Mouse (Mus musculus) midbrain, embryonic 11.5 days (tissue): ENCODE measurements around the gene L3mbtl1. TPM values are rescaled to one million over a fixed set of nuclear protein-coding genes. Genes with fewer than 3 reads are reported as not detected.
A peak's percentile ranks its signal among the peaks of the same experiment; 100 is the strongest.

Source experiments
- ATAC-seq: fragments of 200-750 bp; cut with Nextera tagmentation; 2 replicates; pipeline ENCODE4 v1.8.0; 2017; ENCODE audit warnings: moderate TSS enrichment, moderate library complexity; ENCODE audit not compliant: low FRiP score
- DNase-seq: peaks from one replicate; pipeline ENCODE4 v3.0.0; 2015; ENCODE audit warnings: low spot score; ENCODE audit errors: missing footprints
- H3K27ac ChIP-seq: fragments of 300-500 bp; sonication (generic); 2 replicates; pipeline ENCODE4 v1.5.1; 2014; ENCODE audit warnings: low read depth, low read length
- H3K27me3 ChIP-seq: fragments of 300-500 bp; sonication (generic); 2 replicates; pipeline ENCODE4 v1.6.1; 2014; ENCODE audit warnings: mild to moderate bottlenecking, low read length, moderate library complexity, mixed read lengths; ENCODE audit not compliant: control insufficient read depth, insufficient read depth
- H3K36me3 ChIP-seq: fragments of 300-500 bp; sonication (generic); 2 replicates; pipeline ENCODE4 v1.6.1; 2014; ENCODE audit warnings: mild to moderate bottlenecking, low read length, moderate library complexity, mixed read lengths; ENCODE audit not compliant: control insufficient read depth, insufficient read depth
- H3K4me1 ChIP-seq: fragments of 300-500 bp; sonication (generic); 2 replicates; pipeline ENCODE4 v1.6.1; 2014; ENCODE audit warnings: low read length; ENCODE audit not compliant: control insufficient read depth, insufficient read depth
- H3K4me2 ChIP-seq: fragments of 300-500 bp; sonication (generic); 2 replicates; pipeline ENCODE4 v1.6.1; 2014; ENCODE audit warnings: mild to moderate bottlenecking, moderate library complexity
- H3K4me3 ChIP-seq: fragments of 300-500 bp; sonication (generic); 2 replicates; pipeline ENCODE4 v1.5.1; 2014; ENCODE audit warnings: low read depth, low read length
- H3K9ac ChIP-seq: fragments of 300-500 bp; sonication (generic); 2 replicates; pipeline ENCODE4 v1.6.1; 2014; ENCODE audit warnings: low read length
- H3K9me3 ChIP-seq: fragments of 300-500 bp; sonication (generic); 2 replicates; pipeline ENCODE4 v1.6.1; 2016; ENCODE audit warnings: low read length; ENCODE audit not compliant: control insufficient read depth
- WGBS: fragments of 180-500 bp; shearing (Covaris S2); extraction: QIAGEN DNeasy Blood & Tissue Kit; methylation state at CpG from one replicate; pipeline ENCODE4 v1.1.7; 2014; 5-methylcytosine and 5-hydroxymethylcytosine counted together
- polyA plus RNA-seq: library from polyadenylated mRNA; unstranded; fragments of >200 nt; fragmentation: Nextera tagmentation; extraction: Ambion mirVana; gene quantifications from 2 replicates; pipeline ENCODE4 v1.2.1, GENCODE M21; 2014

Gene L3mbtl1
- polyA plus RNA-seq, 1 experiment from 2014 or later: not detected

DNA sequence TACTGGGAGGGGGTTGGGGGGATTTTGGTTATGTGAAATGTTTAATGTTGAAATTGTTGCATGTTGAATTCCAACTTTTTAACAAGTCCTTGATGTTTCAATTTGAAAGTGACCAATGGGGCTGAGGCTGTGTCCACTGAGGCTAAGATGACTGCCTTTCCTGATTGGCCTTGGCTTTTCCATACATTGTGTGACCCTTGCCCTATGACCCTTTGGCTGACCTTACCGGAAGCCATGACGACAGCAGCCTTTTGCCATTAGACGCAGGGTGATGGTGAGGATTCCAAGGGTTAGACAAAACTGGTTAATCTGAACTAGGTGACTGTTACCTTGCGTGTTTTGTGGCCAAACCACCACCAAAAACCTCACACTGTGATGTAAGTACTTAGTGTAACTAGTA lies 10.6 kb upstream of the L3mbtl1 start:
- H3K4me1 ChIP-seq: peaks cover 9% of the 10 kb centered on the region
- no peaks in the 10 kb centered on the region for H3K9me3 ChIP-seq
- DNase-seq (no peak), ATAC-seq (no peak)
- peak overlapping the region; percentile 100 for H3K4me3 ChIP-seq
- peak overlapping the region; percentile 100 for H3K9ac ChIP-seq
- 50% methylated on average over 4 of the region's 4 CpGs for whole genome bisulfite sequencing
- peaks cover 3% of the 10 kb centered on the region; the same call in 1 of the 2 replicates for H3K27me3 ChIP-seq
- no peak overlapping the region for H3K27ac ChIP-seq
- peak overlapping the region; percentile 71 for H3K4me2 ChIP-seq
- peaks cover 18% of the 10 kb centered on the region for H3K36me3 ChIP-seq

- peaks cover 25% of the 10 kb centered on the region for H3K36me3 ChIP-seq
- ATAC-seq: no peak
Measured at GRCm38 (mm10) chr2:162934421-162934820, 8.9 kb upstream of the L3mbtl1 start.

DNA sequence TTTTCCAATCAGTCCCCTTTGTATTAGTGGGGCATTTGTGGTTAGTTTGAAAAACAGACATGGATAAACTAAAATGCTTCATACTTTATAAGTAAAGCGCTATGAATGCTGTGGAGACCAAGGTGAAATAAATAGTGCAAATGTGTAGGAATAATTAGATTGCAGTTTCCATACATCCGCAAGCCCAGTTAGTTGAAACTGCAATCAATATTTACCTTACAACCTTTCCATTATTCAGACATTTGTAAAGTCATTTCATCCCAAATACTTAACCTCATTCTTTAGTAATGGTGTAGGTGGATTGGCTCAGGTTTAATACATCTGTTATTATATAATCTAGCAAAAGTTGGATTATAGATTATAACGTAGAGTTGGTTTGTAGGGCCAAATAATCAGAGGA lies 7.6 kb upstream of the L3mbtl1 start:
- H3K36me3 ChIP-seq: peaks cover 28% of the 10 kb centered on the region
- H3K4me2 ChIP-seq: no peak overlapping the region
- peaks cover 9% of the 10 kb centered on the region for H3K4me1 ChIP-seq
- ATAC-seq: no peak
- no peaks in the 10 kb centered on the region for H3K9me3 ChIP-seq
- no peak overlapping the region for H3K27ac ChIP-seq
- H3K9ac ChIP-seq: no peak overlapping the region
- no peak overlapping the region for H3K4me3 ChIP-seq
- no peak for DNase-seq
- no peaks in the 10 kb centered on the region for H3K27me3 ChIP-seq
- WGBS: 96% methylated on average over 3 of the region's 3 CpGs

More at GRCm38 (mm10) chr2:162934421-162934820, 8.9 kb upstream of the L3mbtl1 start:
- Histone ChIP-seq H3K4me1 (peaks cover 9% of the 10 kb centered on the region), H3K9me3 (no peaks in the 10 kb centered on the region), H3K9ac (no peak overlapping the region), H3K4me3 (no peak overlapping the region), H3K4me2 (no peak overlapping the region), H3K27me3 (no peaks in the 10 kb centered on the region), H3K27ac (no peak overlapping the region)
- 94% methylated on average over 19 of the region's 19 CpGs for WGBS
- no peak for DNase-seq

DNA sequence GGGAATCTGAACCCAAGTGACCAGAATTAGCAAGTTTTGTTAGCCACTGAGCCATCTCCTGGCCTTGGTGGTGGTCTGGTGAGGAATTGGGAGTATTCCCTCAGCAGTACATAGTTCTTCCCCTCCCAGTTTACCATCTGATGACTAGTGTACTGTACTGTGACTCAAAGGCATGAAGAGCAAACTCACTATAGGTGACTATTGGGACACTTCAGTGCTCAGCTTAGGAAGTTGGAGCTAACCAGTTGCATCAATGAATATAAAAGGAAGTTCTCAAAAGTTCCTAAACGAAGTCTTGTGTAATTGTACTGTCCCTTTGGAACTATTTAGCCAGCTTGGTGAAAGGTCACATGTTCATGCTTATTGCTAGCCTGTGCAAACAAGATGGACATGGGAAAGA lies 3.7 kb upstream of the L3mbtl1 start:
- WGBS: 93% methylated on average over 1 of the region's 1 CpGs
- Histone ChIP-seq H3K9me3 (no peaks in the 10 kb centered on the region), H3K4me1 (peaks cover 8% of the 10 kb centered on the region), H3K9ac (no peak overlapping the region), H3K27ac (no peak overlapping the region), H3K4me2 (no peak overlapping the region), H3K27me3 (peaks cover 8% of the 10 kb centered on the region; the same call in 1 of the 2 replicates), H3K36me3 (peaks cover 16% of the 10 kb centered on the region), H3K4me3 (no peak overlapping the region)
- DNase-seq (no peak), ATAC-seq (no peak)

DNA sequence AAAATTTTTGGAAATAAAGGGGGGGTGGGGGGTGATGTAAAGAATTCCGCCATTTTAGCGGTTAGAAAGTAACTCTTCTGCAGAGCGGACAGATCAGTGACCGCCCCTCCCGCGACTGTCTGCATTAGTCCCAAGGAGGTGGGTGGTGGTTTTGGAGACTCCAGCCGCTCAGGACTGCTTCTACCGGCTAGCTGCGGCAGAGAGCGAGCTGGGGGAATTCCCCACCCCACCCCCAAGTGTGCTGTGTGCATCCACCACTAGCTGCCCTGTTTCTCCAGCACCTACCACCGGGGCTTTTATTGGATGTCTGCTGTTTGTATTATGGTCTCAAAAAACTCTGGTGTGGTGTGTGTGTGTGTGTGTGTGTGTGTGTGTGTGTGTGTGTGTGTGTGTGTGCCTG lies 659 bp downstream of the L3mbtl1 start:
- ATAC-seq: no peak
- peak overlapping the region; percentile 47; the same call in 1 of the 2 replicates for H3K4me3 ChIP-seq

DNA sequence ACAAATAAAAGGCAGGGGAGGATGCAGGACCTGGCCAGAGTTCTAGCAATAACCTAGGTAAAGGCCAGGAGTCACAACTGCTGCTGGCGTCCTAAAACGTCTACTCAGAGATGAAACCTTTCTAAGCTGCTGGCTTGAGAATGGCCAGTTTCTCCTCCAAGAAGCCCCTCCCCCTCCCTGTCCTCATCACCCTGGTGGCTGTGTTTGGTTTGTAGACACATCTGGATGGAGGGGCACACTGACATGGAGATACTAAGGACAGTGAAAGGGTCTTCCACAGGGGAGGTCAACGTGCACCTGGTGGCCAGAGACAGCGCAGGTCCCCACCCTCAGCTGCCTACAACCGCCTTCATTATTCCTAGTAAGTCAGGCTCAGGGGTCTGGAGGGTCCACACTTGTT lies 3.7 kb downstream of the L3mbtl1 start:
- no peak for DNase-seq
- 89% methylated on average over 5 of the region's 5 CpGs for WGBS
- Histone ChIP-seq H3K4me2 (no peak overlapping the region), H3K9me3 (no peaks in the 10 kb centered on the region), H3K36me3 (no peaks in the 10 kb centered on the region), H3K9ac (no peak overlapping the region), H3K4me1 (peaks cover 11% of the 10 kb centered on the region), H3K27me3 (peaks cover 8% of the 10 kb centered on the region; the same call in 1 of the 2 replicates), H3K4me3 (no peak overlapping the region), H3K27ac (no peak overlapping the region)
- ATAC-seq: no peak

More for the DNA sequence above, 659 bp downstream of the L3mbtl1 start:
- DNase-seq: peak; percentile 85
- 10% methylated on average over 11 of the region's 11 CpGs for WGBS
- H3K4me1 ChIP-seq: peaks cover 11% of the 10 kb centered on the region
- peak overlapping the region; percentile 97 for H3K4me2 ChIP-seq
- H3K9ac ChIP-seq: no peak overlapping the region
- H3K27ac ChIP-seq: no peak overlapping the region
- no peaks in the 10 kb centered on the region for H3K9me3 ChIP-seq
- H3K27me3 ChIP-seq: peaks cover 10% of the 10 kb centered on the region; the same call in 1 of the 2 replicates
- H3K36me3 ChIP-seq: peaks cover 6% of the 10 kb centered on the region; the same call in 1 of the 2 replicates

- no peak for ATAC-seq
- H3K4me2 ChIP-seq: peak overlapping the region; percentile 8
- 0 out of 2 replicates have a peak overlapping the region, but pooled peaks have one; percentile 9 for H3K4me3 ChIP-seq
- H3K4me1 ChIP-seq: peaks cover 8% of the 10 kb centered on the region
- no peaks in the 10 kb centered on the region for H3K36me3 ChIP-seq
- H3K9me3 ChIP-seq: no peaks in the 10 kb centered on the region
- DNase-seq: no peak
- peaks cover 8% of the 10 kb centered on the region; the same call in 1 of the 2 replicates for H3K27me3 ChIP-seq
- H3K27ac ChIP-seq: no peak overlapping the region
- H3K9ac ChIP-seq: no peak overlapping the region
- 44% methylated on average over 15 of the region's 15 CpGs for WGBS
Measured at GRCm38 (mm10) chr2:162947736-162948135, 4.5 kb downstream of the L3mbtl1 start.

DNA sequence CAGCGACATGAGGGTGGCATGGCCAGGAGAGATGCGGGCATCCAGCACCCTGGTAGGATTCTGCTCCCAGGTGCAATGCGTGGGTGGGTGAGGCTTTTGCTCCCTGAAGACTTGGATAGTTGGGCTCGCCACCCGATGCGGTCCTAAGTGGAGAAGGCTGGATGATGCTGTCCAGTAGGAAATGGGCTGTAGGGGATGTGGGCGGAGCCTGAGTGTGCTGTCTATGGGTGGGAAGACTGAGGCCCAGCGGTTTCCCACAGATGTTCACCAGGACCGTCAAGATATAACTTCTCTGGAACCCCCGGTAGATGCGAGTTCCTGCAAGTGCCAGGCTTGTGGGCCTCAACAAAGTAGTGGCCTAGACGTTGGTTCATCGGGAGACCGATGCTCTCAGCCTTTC lies 4.9 kb downstream of the L3mbtl1 start:
- WGBS: 52% methylated on average over 14 of the region's 14 CpGs
- Histone ChIP-seq H3K4me1 (peaks cover 5% of the 10 kb centered on the region; the same call in 1 of the 2 replicates), H3K27ac (no peak overlapping the region), H3K4me3 (0 out of 2 replicates have a peak overlapping the region, but pooled peaks have one; percentile 9), H3K36me3 (no peaks in the 10 kb centered on the region), H3K4me2 (peak overlapping the region; percentile 8), H3K27me3 (peaks cover 8% of the 10 kb centered on the region; the same call in 1 of the 2 replicates), H3K9ac (no peak overlapping the region), H3K9me3 (no peaks in the 10 kb centered on the region)
- ATAC-seq (no peak), DNase-seq (no peak)

GRCm38 (mm10) chr2:162950776-162951175 lies 7.5 kb downstream of the L3mbtl1 start:
- Histone ChIP-seq H3K9me3 (no peaks in the 10 kb centered on the region), H3K27me3 (no peaks in the 10 kb centered on the region), H3K27ac (no peak overlapping the region), H3K9ac (no peak overlapping the region), H3K4me3 (no peak overlapping the region), H3K4me2 (no peak overlapping the region), H3K4me1 (0 out of 2 replicates have a peak, but pooled peaks cover 3% of the 10 kb centered on the region), H3K36me3 (no peaks in the 10 kb centered on the region)
- DNase-seq: no peak
- no peak for ATAC-seq
- WGBS: 93% methylated on average over 2 of the region's 2 CpGs
